Mouse (Mus musculus) forebrain, embryonic 14.5 days (tissue): ENCODE measurements around the gene Eif4g3. TPM values are rescaled to one million over a fixed set of nuclear protein-coding genes. Genes with fewer than 3 reads are reported as not detected.

ENCODE experiments used
- ATAC-seq: fragments of 200-750 bp; cut with Nextera tagmentation; 2 replicates; pipeline ENCODE4 v1.8.0; 2017; ENCODE audit warnings: mild to moderate bottlenecking, moderate library complexity
- DNase-seq: peaks from one replicate; pipeline ENCODE4 v3.0.0-alpha.2; 2015; ENCODE audit warnings: low spot score
- H3K27ac ChIP-seq: fragments of 300-500 bp; sonication (generic); 2 replicates; pipeline ENCODE4 v1.5.1; 2014; ENCODE audit warnings: low read depth, mild to moderate bottlenecking, control low read depth, low read length, moderate library complexity
- H3K27me3 ChIP-seq: fragments of 300-500 bp; sonication (generic); replicated peaks from 2 replicates; pipeline ENCODE4 v1.6.1; 2014; ENCODE audit warnings: low read length, control low read depth, mixed read lengths; ENCODE audit not compliant: control insufficient read depth, insufficient read depth
- H3K36me3 ChIP-seq: fragments of 300-500 bp; sonication (generic); 2 replicates; pipeline ENCODE4 v1.6.1; 2014; ENCODE audit warnings: low read length, control low read depth; ENCODE audit not compliant: control insufficient read depth, insufficient read depth
- H3K4me1 ChIP-seq: fragments of 300-500 bp; sonication (generic); 2 replicates; pipeline ENCODE4 v1.6.1; 2014; ENCODE audit warnings: antibody characterized with exemption, low read length, control low read depth; ENCODE audit not compliant: control insufficient read depth, insufficient read depth
- H3K4me2 ChIP-seq: fragments of 300-500 bp; sonication (generic); 2 replicates; pipeline ENCODE4 v1.6.1; 2014; ENCODE audit warnings: mild to moderate bottlenecking, control low read depth, low read length
- H3K4me3 ChIP-seq: fragments of 300-500 bp; sonication (generic); 2 replicates; pipeline ENCODE4 v1.5.1; 2014; ENCODE audit warnings: low read depth, low read length, control low read depth
- H3K9ac ChIP-seq: fragments of 300-500 bp; sonication (generic); 2 replicates; pipeline ENCODE4 v1.6.1; 2014; ENCODE audit warnings: mild to moderate bottlenecking, low read length, control low read depth, moderate library complexity
- H3K9me3 ChIP-seq: fragments of 300-500 bp; sonication (generic); replicated peaks from 2 replicates; pipeline ENCODE4 v1.6.1; 2016; ENCODE audit warnings: low read length, control low read depth, mixed read lengths; ENCODE audit not compliant: control insufficient read depth
- WGBS: fragments of 180-500 bp; shearing (Covaris S2); extraction: QIAGEN DNeasy Blood & Tissue Kit; methylation state at CpG from one replicate; pipeline ENCODE4 v1.1.7; 2014; 5-methylcytosine and 5-hydroxymethylcytosine counted together
- microRNA-seq: library from miRNA; unstranded; fragments of <30 nt; microRNA quantifications from one replicate; pipeline ENCODE4, GENCODE M21; 2016
- polyA plus RNA-seq: library from polyadenylated mRNA; unstranded; fragments of >200 nt; fragmentation: Nextera tagmentation; extraction: Ambion mirVana; gene quantifications from 2 replicates; pipeline ENCODE4 v1.2.1, GENCODE M21; 2014

Eif4g3 gene
- polyA plus RNA-seq, 1 experiment from 2014 or later, result 31.6 TPM

DNA sequence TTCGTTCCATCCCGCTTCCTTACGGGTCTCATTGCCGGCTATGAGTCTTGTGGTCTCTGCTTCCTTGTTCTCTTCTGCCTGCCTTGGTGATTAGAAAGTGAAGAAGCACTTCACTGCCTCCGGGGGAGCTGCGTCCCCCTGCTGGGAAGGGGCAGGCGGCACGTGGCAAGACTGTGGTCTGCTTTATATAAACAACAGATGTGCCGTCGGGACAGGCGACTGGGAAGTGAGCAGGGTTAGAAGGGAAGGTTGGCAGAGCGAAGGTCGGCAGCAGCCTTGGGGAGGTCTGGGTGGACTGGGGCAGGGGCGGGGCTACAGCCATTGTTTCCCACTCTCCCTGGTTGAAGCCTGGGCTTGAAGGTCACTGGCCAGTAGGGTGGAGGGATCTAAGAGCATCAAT lies 259.0 kb downstream of the Eif4g3 start:
- H3K27ac ChIP-seq, result no peak overlapping the region

DNA sequence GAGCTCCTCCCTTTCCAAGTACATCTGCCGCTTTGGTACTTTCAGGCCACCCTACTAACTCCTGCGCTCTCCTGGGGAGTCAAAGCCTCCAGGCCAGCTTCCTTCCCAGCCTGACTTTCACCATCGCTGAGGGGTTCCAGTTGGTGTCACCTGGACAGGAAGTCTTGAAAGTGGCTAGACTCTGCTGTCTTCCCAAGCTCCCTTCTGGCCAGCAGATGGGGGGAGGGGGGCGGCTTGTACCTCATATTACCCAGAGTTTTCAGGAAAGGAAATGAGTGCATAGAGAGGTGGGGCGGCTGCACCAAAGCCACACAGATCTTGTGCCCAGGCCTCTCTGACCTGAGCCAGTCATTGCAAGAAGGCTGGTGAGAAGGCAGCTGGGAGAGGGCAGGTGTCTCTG lies 259.4 kb downstream of the Eif4g3 start:
- Histone ChIP-seq H3K9ac (peak overlapping the region; percentile 56), H3K4me1 (peaks cover 9% of the 10 kb centered on the region; the same call in 1 of the 2 replicates), H3K4me3 (peak overlapping the region; percentile 49), H3K9me3 (no peaks in the 10 kb centered on the region), H3K4me2 (peak overlapping the region; percentile 97), H3K27me3 (peaks cover 23% of the 10 kb centered on the region; the same call in 1 of the 2 replicates), H3K27ac (no peak overlapping the region), H3K36me3 (peaks cover 8% of the 10 kb centered on the region)
- DNase-seq (no peak), ATAC-seq (no peak)
- 17% methylated on average over 5 of the region's 5 CpGs for WGBS

More for the DNA sequence above, 259.0 kb downstream of the Eif4g3 start:
- H3K9me3 ChIP-seq, result no peaks in the 10 kb centered on the region
- peaks cover 23% of the 10 kb centered on the region; the same call in 1 of the 2 replicates for H3K27me3 ChIP-seq
- H3K4me2 ChIP-seq, result peak overlapping the region; percentile 97
- peak overlapping the region; percentile 49 for H3K4me3 ChIP-seq
- peaks cover 12% of the 10 kb centered on the region for H3K36me3 ChIP-seq
- ATAC-seq (peak; percentile 30; the same call in 1 of the 2 replicates), DNase-seq (peak; percentile 53)
- H3K4me1 ChIP-seq, result peaks cover 9% of the 10 kb centered on the region; the same call in 1 of the 2 replicates
- peak overlapping the region; percentile 56 for H3K9ac ChIP-seq
- under 1% methylated on average over 14 of the region's 14 CpGs for WGBS

DNA sequence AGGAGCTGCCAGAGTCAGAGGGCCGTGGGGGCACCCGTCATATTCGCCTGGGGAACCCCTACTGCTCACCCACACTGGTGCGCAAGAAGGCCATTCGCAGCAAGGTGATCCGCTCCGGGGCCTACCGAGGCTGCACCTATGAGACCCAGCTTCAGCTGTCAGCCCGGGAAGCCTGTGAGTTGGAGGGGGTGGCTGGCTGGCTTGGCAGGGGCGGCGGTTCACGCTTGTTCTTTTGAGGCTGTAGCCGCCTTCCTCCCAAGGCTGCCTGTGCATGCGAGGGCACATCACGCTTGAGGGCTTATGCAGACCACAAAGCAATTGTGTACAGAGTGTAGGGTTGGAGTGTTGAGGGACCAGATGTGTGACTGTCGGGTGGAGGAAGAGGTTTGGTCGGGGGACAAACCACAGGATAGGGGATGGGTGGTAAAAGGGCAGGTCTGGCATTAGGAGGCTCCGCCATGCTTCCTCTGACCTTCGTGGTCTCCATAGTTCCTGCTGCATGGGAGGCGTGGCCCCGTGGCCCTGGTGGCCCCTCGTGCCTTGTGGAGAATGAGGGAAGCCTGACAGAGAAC lies 264.4 kb downstream of the Eif4g3 start:
- Histone ChIP-seq H3K27ac (no peak overlapping the region), H3K9ac (no peak overlapping the region), H3K4me2 (no peak overlapping the region), H3K27me3 (peaks cover 12% of the 10 kb centered on the region; the same call in 1 of the 2 replicates), H3K9me3 (no peaks in the 10 kb centered on the region), H3K4me3 (no peak overlapping the region), H3K36me3 (no peaks in the 10 kb centered on the region), H3K4me1 (peaks cover under 1% of the 10 kb centered on the region; the same call in 1 of the 2 replicates)
- WGBS, result 83% methylated on average over 22 of the region's 22 CpGs
- DNase-seq (no peak), ATAC-seq (no peak)

Small RNA genes within 50 kb of the gene (microRNA-seq; reads per million reads assigned to microRNA genes)
- gene Mir6399, result not detected

Other genes starting within 250 kb of the Eif4g3 start
- 7.4 and 7.7 TPM in 2 replicates for gene Alpl, start 196.6 kb upstream of the Eif4g3 start, polyA plus RNA-seq
- 9.1 and 12.0 TPM in 2 replicates for gene Ece1, start 130.8 kb upstream of the Eif4g3 start, polyA plus RNA-seq
- gene Hp1bp3, start 223.3 kb downstream of the Eif4g3 start, polyA plus RNA-seq, result 257 and 277 TPM in 2 replicates